Comparison of ENCODE assay signal across 13 mouse cellular contexts in genomic region chr19:7273486-7273885, GRCm38 (mm10). TPM values are rescaled to one million over a fixed set of nuclear protein-coding genes. Genes with fewer than 3 reads are reported as not detected.
A peak's percentile ranks its signal among the peaks of the same experiment; 100 is the strongest.
DNase-seq lines count a peak whose midpoint lies in the region; ATAC-seq and TF ChIP-seq lines count a peak whose summit lies in the region.
"Had no signal": no experiment of that assay in that cellular context is flagged by ENCODE, and none has a peak within 500 bp of the region (broad histone marks: within the 10 kb centered on the region; RNA-seq: fewer than 3 reads in every experiment).

No protein-coding gene starts in this region.

- ATAC-seq in forebrain, embryonic 13.5 days = no peak
- no peak for ATAC-seq in forebrain, embryonic 11.5 days (replicated peaks; ENCODE audit: low FRiP score)
- ATAC-seq in lung, postnatal 0 days = no peak

- TF ChIP-seq EP300 in lung, postnatal 0 days (IDR thresholded peaks at IDR 0.05) = no peak

- no peaks in the 10 kb centered on the region for H3K9me3 ChIP-seq in forebrain, embryonic 13.5 days (replicated peaks)
- H3K9me3 ChIP-seq in forebrain, embryonic 11.5 days (ENCODE audit: control insufficient read depth, low read length) = no peaks in the 10 kb centered on the region
- no peaks in the 10 kb centered on the region for H3K9me3 ChIP-seq in lung, postnatal 0 days (ENCODE audit: low read length)

- 91% methylated on average over 4 of the region's 4 CpGs for WGBS in forebrain, embryonic 13.5 days
- WGBS in forebrain, embryonic 11.5 days = 91% methylated on average over 4 of the region's 4 CpGs
- WGBS in lung, postnatal 0 days = 94% methylated on average over 4 of the region's 4 CpGs

- H3K27ac ChIP-seq in forebrain, embryonic 13.5 days = peak overlapping the region; percentile 93; the same call in 1 of the 2 replicates
- H3K27ac ChIP-seq in forebrain, embryonic 11.5 days (ENCODE audit: low read depth, low read length) = no peak overlapping the region
- no peak overlapping the region for H3K27ac ChIP-seq in lung, postnatal 0 days (ENCODE audit: low read length)

- no peaks in the 10 kb centered on the region for H3K27me3 ChIP-seq in forebrain, embryonic 13.5 days
- no peaks in the 10 kb centered on the region for H3K27me3 ChIP-seq in forebrain, embryonic 11.5 days (ENCODE audit: control insufficient read depth, insufficient read depth, low read length)
- H3K27me3 ChIP-seq in lung, postnatal 0 days (replicated peaks; ENCODE audit: insufficient read depth, low read length) = no peaks in the 10 kb centered on the region
- H3K27me3 ChIP-seq in splenic B cell, adult 2 months (ENCODE audit: control insufficient read depth, insufficient read depth, low read length, poor library complexity, severe bottlenecking) = no peaks in the 10 kb centered on the region; the same call in 1 of the 2 replicates

- no peak for TF ChIP-seq POLR2A in brain, embryonic 14.5 days (IDR thresholded peaks at IDR 0.05; ENCODE audit: borderline replicate concordance, extremely low read depth, insufficient read depth, insufficient read length, poor library complexity, severe bottlenecking)

- H3K4me2 ChIP-seq in forebrain, embryonic 13.5 days = no peak overlapping the region
- H3K4me2 ChIP-seq in forebrain, embryonic 11.5 days (ENCODE audit: low read depth, low read length, severe bottlenecking) = no peak overlapping the region
- no peak overlapping the region for H3K4me2 ChIP-seq in lung, postnatal 0 days (replicated peaks; ENCODE audit: low read depth, low read length)

- peaks cover 77% of the 10 kb centered on the region for H3K4me1 ChIP-seq in forebrain, embryonic 13.5 days
- H3K4me1 ChIP-seq in forebrain, embryonic 11.5 days (replicated peaks; ENCODE audit: control insufficient read depth, insufficient read depth, low read length) = peaks cover 27% of the 10 kb centered on the region
- H3K4me1 ChIP-seq in lung, postnatal 0 days (ENCODE audit: insufficient read depth, low read depth, low read length) = peaks cover 13% of the 10 kb centered on the region; the same call in 1 of the 2 replicates

- TF ChIP-seq CTCF in lung, postnatal 0 days (IDR thresholded peaks at IDR 0.05) = peak; percentile 41
- peak; percentile 30; the same call in 1 of the 2 replicates for TF ChIP-seq CTCF in brain, embryonic 14.5 days (IDR thresholded peaks at IDR 0.05; ENCODE audit: borderline replicate concordance, extremely low read depth, insufficient read depth, insufficient read length)

- H3K36me3 ChIP-seq in forebrain, embryonic 13.5 days (ENCODE audit: poor library complexity, severe bottlenecking) = peaks cover 87% of the 10 kb centered on the region
- peaks cover 36% of the 10 kb centered on the region for H3K36me3 ChIP-seq in forebrain, embryonic 11.5 days (ENCODE audit: control insufficient read depth, insufficient read depth, low read length)
- H3K36me3 ChIP-seq in lung, postnatal 0 days (ENCODE audit: insufficient read depth, low read length) = peaks cover 21% of the 10 kb centered on the region
- peaks cover 7% of the 10 kb centered on the region for H3K36me3 ChIP-seq in splenic B cell, adult 2 months (ENCODE audit: control insufficient read depth, insufficient read depth, low read length, poor library complexity, severe bottlenecking)

- DNase-seq in forebrain, embryonic 11.5 days (ENCODE audit: low spot score) = no peak
- no peak for DNase-seq in lung, postnatal 0 days (ENCODE audit: low spot score)
- no peak for DNase-seq in lung, postnatal 14 days
- peak; percentile 60 for DNase-seq in brain, embryonic 14.5 days (ENCODE audit: low read depth)
- DNase-seq in splenic B cell, adult 2 months (ENCODE audit: low read depth, low spot score) = peak; percentile 40
- DNase-seq in frontal cortex, postnatal 25 days (ENCODE audit: low spot score in 2 of 2) = no peak
- DNase-seq in cerebellum, adult 9-11 months = no peak
- DNase-seq: adrenal gland, adult 2 months; cerebellum, adult 11 months; gastrocnemius, postnatal 10 days; kidney, adult 8-10 months; thymus, postnatal 14 days had no signal

- no peak overlapping the region for H3K9ac ChIP-seq in forebrain, embryonic 13.5 days
- no peak overlapping the region for H3K9ac ChIP-seq in forebrain, embryonic 11.5 days (ENCODE audit: low read length)
- no peak overlapping the region for H3K9ac ChIP-seq in lung, postnatal 0 days (replicated peaks; ENCODE audit: low read depth)

- no peak overlapping the region for H3K4me3 ChIP-seq in forebrain, embryonic 13.5 days
- no peak overlapping the region for H3K4me3 ChIP-seq in forebrain, embryonic 11.5 days (ENCODE audit: low read depth, low read length)
- H3K4me3 ChIP-seq in lung, postnatal 0 days (ENCODE audit: low read depth, low read length) = no peak overlapping the region

RNA-seq across cellular contexts. Expression of gene Rcor2, which starts 6.4 kb away (rescaled TPM):
- polyA plus RNA-seq in forebrain, embryonic 13.5 days (2015; fragmentation: Nextera tagmentation; extraction: Ambion mirVana) = 58.1 and 60.6 TPM in 2 replicates
- polyA plus RNA-seq in forebrain, embryonic 11.5 days (2014; fragmentation: Nextera tagmentation; extraction: Ambion mirVana) = 62.8 and 72.4 TPM in 2 replicates
- polyA plus RNA-seq in lung, postnatal 0 days (2015; fragmentation: Nextera tagmentation; extraction: Ambion mirVana) = 1.3 and 1.5 TPM in 2 replicates
- polyA plus RNA-seq in brain, embryonic 14.5 days (2012; rRNA removed) = 134 and 211 TPM in 2 replicates

RNA-seq across cellular contexts. Expression of gene Naa40, which starts 32.5 kb away (rescaled TPM):
- 71.1 and 80.5 TPM in 2 replicates for polyA plus RNA-seq in forebrain, embryonic 13.5 days (2015; fragmentation: Nextera tagmentation; extraction: Ambion mirVana)
- 106 and 107 TPM in 2 replicates for polyA plus RNA-seq in forebrain, embryonic 11.5 days (2014; fragmentation: Nextera tagmentation; extraction: Ambion mirVana)
- polyA plus RNA-seq in lung, postnatal 0 days (2015; fragmentation: Nextera tagmentation; extraction: Ambion mirVana) = 16.6 and 17.7 TPM in 2 replicates
- polyA plus RNA-seq in brain, embryonic 14.5 days (2012; rRNA removed) = 74.8 and 79.2 TPM in 2 replicates

RNA-seq across cellular contexts. Expression of gene Cox8a, which starts 56.1 kb away (rescaled TPM):
- 673 and 749 TPM in 2 replicates for polyA plus RNA-seq in forebrain, embryonic 13.5 days (2015; fragmentation: Nextera tagmentation; extraction: Ambion mirVana)
- polyA plus RNA-seq in forebrain, embryonic 11.5 days (2014; fragmentation: Nextera tagmentation; extraction: Ambion mirVana) = 678 and 706 TPM in 2 replicates
- polyA plus RNA-seq in lung, postnatal 0 days (2015; fragmentation: Nextera tagmentation; extraction: Ambion mirVana) = 889 and 976 TPM in 2 replicates
- polyA plus RNA-seq in brain, embryonic 14.5 days (2012; rRNA removed) = 458 and 614 TPM in 2 replicates

Comparison
In these comparisons a context has a peak if more than half of its experiments do, and no peak if none do; other contexts are left out.
1. DNase-seq: peak in brain, embryonic 14.5 days (single experiment) and splenic B cell, adult 2 months (single experiment); none in forebrain, embryonic 11.5 days (single experiment), lung, postnatal 0 days (single experiment), lung, postnatal 14 days (single experiment), frontal cortex, postnatal 25 days (0 of 2) and cerebellum, adult 9-11 months (single experiment).
2. RNA of gene Rcor2, which starts 6.4 kb away (polyA plus RNA-seq): 134 to 211 TPM in brain, embryonic 14.5 days, 62.8 to 72.4 TPM in forebrain, embryonic 11.5 days and 58.1 to 60.6 TPM in forebrain, embryonic 13.5 days; 1.3 to 1.5 TPM in lung, postnatal 0 days; every median in the first group is over 10 times any median in the second.